Mouse (Mus musculus) lung, embryonic 14.5 days (tissue): ENCODE data around the gene Tpk1. TPM values are rescaled to one million over a fixed set of nuclear protein-coding genes. Genes with fewer than 3 reads are reported as not detected.
"Not testable (repeated sequence)": the region's sequence is repeated elsewhere in the genome, so short reads cannot be mapped to it uniquely, and the experiment has no call there.

Experiments
- ATAC-seq: fragments of 200-750 bp; cut with Nextera tagmentation; 2 replicates; pipeline ENCODE4 v1.8.0; 2017; ENCODE audit warnings: mild to moderate bottlenecking, moderate TSS enrichment, moderate library complexity; ENCODE audit not compliant: insufficient read depth
- DNase-seq: peaks from one replicate; pipeline ENCODE4 v3.0.0-alpha.2; 2015
- H3K27ac ChIP-seq: fragments of 300-500 bp; sonication (generic); 2 replicates; pipeline ENCODE4 v1.5.1; 2014; ENCODE audit warnings: low read depth, mild to moderate bottlenecking, moderate library complexity
- H3K27me3 ChIP-seq: fragments of 300-500 bp; sonication (generic); 2 replicates; pipeline ENCODE4 v1.6.1; 2014; ENCODE audit warnings: low read length, control low read depth; ENCODE audit not compliant: insufficient read depth
- H3K36me3 ChIP-seq: fragments of 300-500 bp; sonication (generic); 2 replicates; pipeline ENCODE4 v1.6.1; 2014; ENCODE audit warnings: control low read depth; ENCODE audit not compliant: insufficient read depth
- H3K4me1 ChIP-seq: fragments of 300-500 bp; sonication (generic); 2 replicates; pipeline ENCODE4 v1.6.1; 2014; ENCODE audit warnings: antibody characterized with exemption, control low read depth; ENCODE audit not compliant: insufficient read depth
- H3K4me2 ChIP-seq: fragments of 300-500 bp; sonication (generic); 2 replicates; pipeline ENCODE4 v1.6.1; 2014; ENCODE audit warnings: mild to moderate bottlenecking
- H3K4me3 ChIP-seq: fragments of 300-500 bp; sonication (generic); 2 replicates; pipeline ENCODE4 v1.5.1; 2014; ENCODE audit warnings: low read depth, low read length
- H3K9ac ChIP-seq: fragments of 300-500 bp; sonication (generic); 2 replicates; pipeline ENCODE4 v1.6.1; 2014
- H3K9me3 ChIP-seq: fragments of 300-500 bp; sonication (generic); 2 replicates; pipeline ENCODE4 v1.6.1; 2016; ENCODE audit warnings: low read depth, low read length, control low read depth
- CTCF ChIP-seq: IDR thresholded peaks from 2 replicates; pipeline ENCODE4 v1.5.1; 2016; ENCODE audit warnings: antibody characterized with exemption, low read depth
- WGBS: fragments of 180-500 bp; shearing (Covaris S2); extraction: QIAGEN DNeasy Blood & Tissue Kit; methylation state at CpG from one replicate; pipeline ENCODE4 v1.1.7; 2014; 5-methylcytosine and 5-hydroxymethylcytosine counted together
- polyA plus RNA-seq: library from polyadenylated mRNA; unstranded; fragments of >200 nt; fragmentation: Nextera tagmentation; extraction: Ambion mirVana; gene quantifications from 2 replicates; pipeline ENCODE4 v1.2.1, GENCODE M21; 2014

Tpk1 gene
- polyA plus RNA-seq, 1 experiment from 2014 or later: 12.4 TPM

GRCm38 (mm10) chr6:43638865-43639264, 27.2 kb downstream of the Tpk1 start:
- ATAC-seq: no peak
- TF ChIP-seq CTCF: no peak
- Histone ChIP-seq H3K9ac (no peak overlapping the region), H3K4me3 (no peak overlapping the region), H3K27ac (no peak overlapping the region), H3K36me3 (no peaks in the 10 kb centered on the region), H3K9me3 (no peaks in the 10 kb centered on the region), H3K4me1 (no peaks in the 10 kb centered on the region), H3K27me3 (no peaks in the 10 kb centered on the region), H3K4me2 (no peak overlapping the region)
- WGBS: 83% methylated on average over 1 of the region's 1 CpGs
- DNase-seq: no peak

DNA sequence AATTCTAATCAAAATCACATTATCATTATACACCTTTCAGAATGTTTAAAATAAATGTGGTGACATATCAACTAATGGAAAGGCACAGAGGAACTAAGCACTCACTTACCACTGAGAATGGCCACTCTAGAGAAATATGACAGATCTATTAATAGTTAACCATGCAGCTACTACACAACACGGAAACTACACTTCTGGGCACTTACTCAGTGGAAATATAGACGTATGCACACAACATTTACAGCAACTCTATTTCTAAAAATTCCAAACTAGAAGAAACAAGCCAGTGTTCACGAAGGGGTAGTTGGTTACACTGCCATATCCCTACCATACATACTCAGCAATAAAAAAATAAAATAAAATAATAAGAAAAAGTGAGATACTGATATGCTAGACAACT, 28.0 kb downstream of the Tpk1 start:
- no peak for TF ChIP-seq CTCF
- H3K9ac ChIP-seq: no peak overlapping the region
- H3K27ac ChIP-seq: no peak overlapping the region
- H3K4me2 ChIP-seq: no peak overlapping the region
- no peaks in the 10 kb centered on the region for H3K27me3 ChIP-seq
- no peak overlapping the region for H3K4me3 ChIP-seq
- H3K36me3 ChIP-seq: no peaks in the 10 kb centered on the region
- H3K4me1 ChIP-seq: no peaks in the 10 kb centered on the region
- WGBS: 50% methylated on average over 3 of the region's 3 CpGs
- DNase-seq: no peak
- no peaks in the 10 kb centered on the region for H3K9me3 ChIP-seq
- no peak for ATAC-seq

DNA sequence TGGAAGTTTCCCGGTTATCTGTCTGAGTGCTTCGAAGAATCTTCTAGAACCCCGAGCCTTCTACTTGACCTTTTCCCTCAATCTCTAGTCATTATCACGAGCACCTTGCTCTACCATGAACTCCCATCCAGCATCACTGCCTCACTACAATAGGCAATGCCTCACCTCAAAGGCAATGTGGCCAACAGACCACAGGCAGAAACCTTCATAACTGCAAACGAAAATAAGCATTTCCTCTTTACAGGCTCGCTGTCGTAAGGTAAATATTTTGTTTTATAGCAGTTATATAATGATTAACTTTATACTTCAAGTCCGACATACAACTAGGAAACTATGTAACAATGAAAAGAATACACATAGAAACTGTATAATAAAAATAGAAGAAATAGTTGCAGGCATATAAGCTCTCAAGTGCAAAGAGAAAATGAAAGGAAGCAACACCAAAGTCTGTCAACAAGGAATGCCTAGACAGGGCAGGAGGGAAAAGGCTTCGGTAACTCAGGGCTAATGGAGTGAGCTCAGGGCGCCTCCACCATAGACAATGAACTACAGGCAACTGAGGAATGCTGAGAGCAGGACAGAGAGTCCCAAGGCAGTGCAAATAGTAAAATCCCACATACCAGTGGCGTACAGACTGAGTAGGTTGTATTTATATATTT, 29.0 kb downstream of the Tpk1 start:
- no peak for TF ChIP-seq CTCF
- H3K36me3 ChIP-seq: no peaks in the 10 kb centered on the region
- no peaks in the 10 kb centered on the region for H3K27me3 ChIP-seq
- no peak overlapping the region for H3K27ac ChIP-seq
- peak; percentile 21 for DNase-seq
- no peak overlapping the region for H3K4me3 ChIP-seq
- H3K9ac ChIP-seq: no peak overlapping the region
- no peak overlapping the region for H3K4me2 ChIP-seq
- 67% methylated on average over 11 of the region's 11 CpGs for WGBS
- ATAC-seq: peak; percentile 38; the same call in 1 of the 2 replicates
- H3K4me1 ChIP-seq: no peaks in the 10 kb centered on the region
- H3K9me3 ChIP-seq: no peaks in the 10 kb centered on the region

DNA sequence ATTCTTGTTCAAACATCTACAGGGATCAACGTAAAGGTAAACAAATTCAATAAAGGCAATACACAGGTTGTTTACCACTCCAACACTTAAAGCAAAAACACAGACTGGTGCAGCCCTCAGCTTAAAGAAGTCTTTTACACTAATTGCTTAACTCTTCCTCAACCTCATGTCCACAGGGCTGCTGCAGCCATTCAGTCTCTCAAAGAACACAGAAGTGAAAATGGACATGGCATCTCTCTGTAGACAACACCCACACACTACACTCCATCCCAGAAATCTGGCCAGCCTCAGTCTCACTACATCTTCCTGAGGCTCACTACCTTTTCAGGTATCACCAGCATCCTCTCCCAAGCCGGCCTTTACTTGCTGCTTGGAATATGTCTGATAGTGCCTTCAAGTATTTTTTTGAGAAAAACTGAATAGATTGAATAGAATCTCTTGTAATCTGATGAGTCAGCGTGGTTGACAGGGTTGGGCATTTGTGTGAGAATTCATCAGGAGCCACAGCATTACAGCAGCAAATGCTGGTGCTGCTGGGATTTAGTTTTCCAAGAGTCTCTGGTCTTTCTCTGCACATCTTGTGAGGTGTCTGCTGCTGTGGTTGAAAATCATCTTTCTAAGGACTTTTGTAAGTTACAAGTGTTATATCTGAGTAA, 32.6 kb downstream of the Tpk1 start:
- Histone ChIP-seq H3K9ac (no peak overlapping the region), H3K4me1 (no peaks in the 10 kb centered on the region), H3K4me2 (no peak overlapping the region), H3K27me3 (no peaks in the 10 kb centered on the region), H3K36me3 (no peaks in the 10 kb centered on the region), H3K9me3 (no peaks in the 10 kb centered on the region), H3K27ac (no peak overlapping the region), H3K4me3 (no peak overlapping the region)
- no peak for TF ChIP-seq CTCF
- DNase-seq (no peak), ATAC-seq (no peak)
- 82% methylated on average over 3 of the region's 3 CpGs for WGBS

GRCm38 (mm10) chr6:43632871-43633270, 33.2 kb downstream of the Tpk1 start:
- Histone ChIP-seq H3K4me3 (no peak overlapping the region), H3K4me1 (no peaks in the 10 kb centered on the region), H3K9ac (no peak overlapping the region)

DNA sequence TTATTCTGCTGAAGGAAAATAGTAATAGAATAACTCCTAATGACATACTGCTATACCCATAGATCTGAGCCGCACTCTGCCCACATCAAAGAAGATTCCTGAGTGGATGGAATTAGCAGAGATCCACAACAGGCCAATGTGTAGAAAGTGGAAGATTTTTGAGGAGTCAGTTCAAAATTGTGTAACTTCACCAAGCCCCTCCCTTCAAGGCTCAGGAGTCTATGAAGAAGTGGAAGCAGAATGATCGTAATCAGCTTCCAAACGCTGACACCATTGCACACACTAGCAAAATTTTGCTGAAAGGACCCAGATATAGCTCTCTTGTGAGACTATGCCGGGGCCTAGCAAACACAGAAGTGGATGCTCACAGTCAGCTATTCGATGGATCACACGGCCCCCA, 42.6 kb downstream of the Tpk1 start:
- H3K27ac ChIP-seq, H3K4me2 ChIP-seq, H3K4me3 ChIP-seq, ATAC-seq, H3K9ac ChIP-seq, H3K36me3 ChIP-seq, DNase-seq, H3K27me3 ChIP-seq, H3K9me3 ChIP-seq, H3K4me1 ChIP-seq: not testable (repeated sequence)
- WGBS: 83% methylated on average over 6 of the region's 6 CpGs

More at GRCm38 (mm10) chr6:43632871-43633270, 33.2 kb downstream of the Tpk1 start:
- H3K27ac ChIP-seq: no peak overlapping the region
- DNase-seq (no peak), ATAC-seq (no peak)
- H3K9me3 ChIP-seq: no peaks in the 10 kb centered on the region
- H3K36me3 ChIP-seq: no peaks in the 10 kb centered on the region
- no peaks in the 10 kb centered on the region for H3K27me3 ChIP-seq
- no peak overlapping the region for H3K4me2 ChIP-seq
- no peak for TF ChIP-seq CTCF

GRCm38 (mm10) chr6:43619258-43619657, 46.8 kb downstream of the Tpk1 start:
- DNase-seq: no peak
- H3K9ac ChIP-seq: no peak overlapping the region
- no peak for TF ChIP-seq CTCF
- no peak overlapping the region for H3K4me3 ChIP-seq
- no peaks in the 10 kb centered on the region for H3K4me1 ChIP-seq
- H3K9me3 ChIP-seq: no peaks in the 10 kb centered on the region
- no peaks in the 10 kb centered on the region for H3K27me3 ChIP-seq
- 74% methylated on average over 3 of the region's 3 CpGs for WGBS
- H3K36me3 ChIP-seq: no peaks in the 10 kb centered on the region
- no peak overlapping the region for H3K27ac ChIP-seq
- no peak overlapping the region for H3K4me2 ChIP-seq
- no peak for ATAC-seq
